Mouse (Mus musculus) intestine, embryonic 14.5 days (tissue): ENCODE measurements around the gene Tdo2. TPM values are rescaled to one million over a fixed set of nuclear protein-coding genes. Genes with fewer than 3 reads are reported as not detected.

Experiments used
- ATAC-seq: fragments of 200-750 bp; cut with Nextera tagmentation; replicated peaks from 2 replicates; pipeline ENCODE4 v1.8.0; 2017; ENCODE audit warnings: low read depth, moderate number of reproducible peaks, moderate TSS enrichment, moderate library complexity; ENCODE audit not compliant: low FRiP score, low TSS enrichment
- DNase-seq: peaks from one replicate; pipeline ENCODE4 v3.0.0-alpha.2; 2018; ENCODE audit warnings: low spot score
- H3K27ac ChIP-seq: fragments of 300-500 bp; sonication (generic); 2 replicates; pipeline ENCODE4 v1.5.1; 2014; ENCODE audit warnings: low read depth, mild to moderate bottlenecking, control low read depth
- H3K27me3 ChIP-seq: fragments of 300-500 bp; sonication (generic); replicated peaks from 2 replicates; pipeline ENCODE4 v1.6.1; 2014; ENCODE audit warnings: low read length, control low read depth; ENCODE audit not compliant: control insufficient read depth, insufficient read depth
- H3K36me3 ChIP-seq: fragments of 300-500 bp; sonication (generic); 2 replicates; pipeline ENCODE4 v1.6.1; 2014; ENCODE audit warnings: low read length, control low read depth; ENCODE audit not compliant: control insufficient read depth, insufficient read depth
- H3K4me1 ChIP-seq: fragments of 300-500 bp; sonication (generic); replicated peaks from 2 replicates; pipeline ENCODE4 v1.6.1; 2014; ENCODE audit warnings: low read length, control low read depth, mixed read lengths; ENCODE audit not compliant: control insufficient read depth, insufficient read depth
- H3K4me2 ChIP-seq: fragments of 300-500 bp; sonication (generic); 2 replicates; pipeline ENCODE4 v1.6.1; 2014; ENCODE audit warnings: low read length
- H3K4me3 ChIP-seq: fragments of 300-500 bp; sonication (generic); 2 replicates; pipeline ENCODE4 v1.5.1; 2014; ENCODE audit warnings: low read depth, low read length, control low read depth, mixed read lengths
- H3K9ac ChIP-seq: fragments of 300-500 bp; sonication (generic); 2 replicates; pipeline ENCODE4 v1.6.1; 2014; ENCODE audit warnings: mild to moderate bottlenecking, low read length
- H3K9me3 ChIP-seq: fragments of 300-500 bp; sonication (generic); 2 replicates; pipeline ENCODE4 v1.6.1; 2016; ENCODE audit warnings: low read length, control low read depth; ENCODE audit not compliant: control insufficient read depth
- WGBS: fragments of 180-500 bp; shearing (Covaris S2); extraction: QIAGEN DNeasy Blood & Tissue Kit; methylation state at CpG from one replicate; pipeline ENCODE4 v1.1.7; 2014; 5-methylcytosine and 5-hydroxymethylcytosine counted together
- polyA plus RNA-seq: library from polyadenylated mRNA; unstranded; fragments of >200 nt; fragmentation: Nextera tagmentation; extraction: Ambion mirVana; gene quantifications from 2 replicates; pipeline ENCODE4 v1.2.1, GENCODE M21; 2014

Gene Tdo2
- polyA plus RNA-seq, 1 experiment from 2014 or later: 3.1 TPM

DNA sequence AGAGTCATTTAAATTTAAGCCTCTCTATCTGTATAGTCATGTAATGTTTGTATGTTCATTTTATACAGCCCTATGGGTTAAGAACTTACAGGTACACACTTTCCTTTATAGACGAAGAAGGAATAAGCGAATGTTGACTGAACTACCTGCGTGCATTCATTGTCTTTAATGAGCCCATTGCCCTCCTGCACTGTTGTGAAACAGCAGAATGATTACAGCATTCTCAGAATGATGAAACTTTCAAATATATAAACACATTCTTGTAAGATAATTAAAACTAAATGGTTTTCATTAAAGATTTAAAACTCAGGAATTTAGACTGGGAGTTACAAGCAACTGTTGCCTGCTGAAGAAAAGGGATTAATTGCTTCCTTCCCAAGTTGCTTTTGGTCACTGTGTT lies 11.6 kb upstream of the Tdo2 start:
- 94% methylated on average over 3 of the region's 3 CpGs for WGBS
- H3K4me3 ChIP-seq: no peak overlapping the region
- no peak overlapping the region for H3K27ac ChIP-seq
- DNase-seq (no peak), ATAC-seq (no peak)
- no peaks in the 10 kb centered on the region for H3K36me3 ChIP-seq
- H3K4me1 ChIP-seq: no peaks in the 10 kb centered on the region
- H3K27me3 ChIP-seq: no peaks in the 10 kb centered on the region
- H3K9ac ChIP-seq: no peak overlapping the region
- no peaks in the 10 kb centered on the region for H3K9me3 ChIP-seq
- H3K4me2 ChIP-seq: no peak overlapping the region

DNA sequence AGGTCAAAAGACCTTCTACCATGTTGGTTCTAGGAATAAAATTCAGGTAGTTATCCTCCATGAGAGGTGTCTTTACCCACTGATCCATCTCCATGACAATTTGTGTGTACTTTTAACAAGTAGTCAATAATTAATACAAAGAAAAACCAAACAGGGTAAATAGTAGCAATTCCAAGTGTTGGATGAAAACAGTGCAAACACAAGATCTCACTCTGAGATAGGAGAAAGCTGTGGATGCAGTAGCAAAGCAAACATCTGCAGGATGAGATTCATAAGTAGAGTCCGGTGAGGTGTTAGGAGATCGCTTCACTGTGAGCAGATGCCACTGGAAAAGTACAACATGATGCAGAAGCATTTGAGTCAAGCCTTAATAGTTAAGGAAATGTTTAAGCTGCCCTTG lies 10.1 kb upstream of the Tdo2 start:
- 0 out of 2 replicates have a peak, but pooled peaks cover 3% of the 10 kb centered on the region for H3K4me1 ChIP-seq
- no peak overlapping the region for H3K27ac ChIP-seq
- no peaks in the 10 kb centered on the region for H3K9me3 ChIP-seq
- no peak for ATAC-seq
- DNase-seq: no peak
- H3K4me2 ChIP-seq: no peak overlapping the region
- no peak overlapping the region for H3K4me3 ChIP-seq
- WGBS: 79% methylated on average over 2 of the region's 2 CpGs
- no peaks in the 10 kb centered on the region for H3K27me3 ChIP-seq
- no peak overlapping the region for H3K9ac ChIP-seq
- no peaks in the 10 kb centered on the region for H3K36me3 ChIP-seq

DNA sequence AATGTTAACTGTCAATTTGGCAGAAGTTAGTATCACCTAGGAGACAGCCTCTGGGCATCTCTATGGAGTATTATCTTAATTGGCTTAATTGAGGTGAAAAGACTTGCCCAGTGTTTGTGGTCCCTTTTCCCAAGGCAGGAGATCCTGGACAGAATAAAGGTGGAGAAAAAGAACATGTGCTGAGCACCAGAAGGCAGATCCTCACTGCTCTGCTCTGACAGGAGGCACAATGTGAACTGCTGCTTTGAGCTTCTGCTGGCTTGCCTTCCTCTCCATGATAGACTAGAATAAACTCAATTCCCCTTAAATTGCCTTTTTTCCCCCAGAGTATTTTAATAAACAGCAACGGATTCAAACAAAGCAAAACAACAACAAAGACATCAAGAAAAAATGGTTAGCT lies 9.1 kb upstream of the Tdo2 start:
- Histone ChIP-seq H3K27ac (no peak overlapping the region), H3K27me3 (no peaks in the 10 kb centered on the region), H3K9ac (no peak overlapping the region), H3K9me3 (no peaks in the 10 kb centered on the region), H3K4me1 (0 out of 2 replicates have a peak, but pooled peaks cover 3% of the 10 kb centered on the region), H3K4me2 (no peak overlapping the region), H3K36me3 (no peaks in the 10 kb centered on the region), H3K4me3 (no peak overlapping the region)
- DNase-seq (no peak), ATAC-seq (no peak)
- WGBS: 61% methylated on average over 1 of the region's 1 CpGs

DNA sequence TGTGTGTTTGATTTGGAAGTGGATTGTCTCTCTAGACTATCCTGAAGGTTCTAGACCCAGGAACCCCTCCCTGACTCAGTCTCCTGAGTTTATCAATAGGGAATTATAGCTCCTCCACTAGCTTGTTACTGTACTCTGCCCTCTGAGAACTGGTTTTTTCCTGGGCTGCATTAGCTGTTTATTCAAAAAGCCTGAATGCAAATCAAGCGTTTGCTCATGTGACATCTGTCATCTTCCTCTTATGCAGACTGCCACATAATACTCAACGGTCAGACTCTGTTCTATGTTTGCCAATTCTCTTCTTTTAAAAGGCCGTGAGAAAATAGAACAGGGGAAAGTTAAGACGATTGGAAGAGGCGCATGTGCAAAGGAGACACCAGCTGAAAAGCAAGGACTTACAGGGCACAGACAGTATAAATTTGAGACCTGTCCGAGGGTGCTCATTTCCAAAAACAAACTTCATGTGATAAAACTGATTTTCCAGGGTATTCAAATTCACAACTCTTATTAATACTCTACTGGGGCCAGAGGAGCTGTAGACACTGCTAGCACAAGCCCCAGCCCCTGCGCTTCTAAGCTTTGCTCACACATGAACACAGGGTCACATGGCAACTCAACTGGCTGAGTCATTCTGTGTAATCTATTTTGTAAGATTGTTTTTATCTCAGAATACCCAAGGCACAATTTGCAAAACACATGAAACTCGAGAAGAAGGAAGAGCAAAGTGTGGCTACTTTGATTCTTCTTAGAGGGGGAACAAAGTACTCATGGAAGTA lies 7.3 kb upstream of the Tdo2 start:
- no peak overlapping the region for H3K27ac ChIP-seq
- 0 out of 2 replicates have a peak, but pooled peaks cover 3% of the 10 kb centered on the region for H3K4me1 ChIP-seq
- WGBS: 78% methylated on average over 8 of the region's 8 CpGs
- no peak for ATAC-seq
- H3K9me3 ChIP-seq: no peaks in the 10 kb centered on the region
- H3K4me3 ChIP-seq: no peak overlapping the region
- H3K27me3 ChIP-seq: no peaks in the 10 kb centered on the region
- DNase-seq: no peak
- no peaks in the 10 kb centered on the region for H3K36me3 ChIP-seq
- no peak overlapping the region for H3K9ac ChIP-seq
- H3K4me2 ChIP-seq: no peak overlapping the region

DNA sequence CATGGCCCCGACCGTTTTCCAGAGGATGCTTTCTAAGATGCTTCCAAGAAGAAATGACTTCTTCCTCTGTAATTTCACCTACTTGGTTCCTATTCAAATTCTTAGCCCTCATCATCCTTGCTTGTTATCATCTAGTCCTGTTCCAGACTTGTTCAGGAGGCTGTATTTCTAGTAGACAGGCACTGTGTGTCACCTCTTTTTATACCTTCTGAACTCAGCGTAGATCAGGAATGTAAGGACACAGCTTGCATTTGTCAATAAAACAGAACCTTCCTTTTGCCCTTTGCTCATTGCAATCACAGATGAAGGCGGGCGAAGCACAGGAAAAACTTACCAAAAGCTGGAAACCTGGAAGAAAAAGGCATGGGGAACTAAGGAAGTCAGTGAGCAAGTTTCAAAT lies 6.0 kb upstream of the Tdo2 start, which contains the start of gene Asic5:
Gene Asic5 (plus strand): TSS at position 301 of the 400 bp plus-strand sequence.
- no peak within 1 kb of the TSS for H3K27ac ChIP-seq
- no peak within 1 kb of the TSS for H3K9ac ChIP-seq
- DNase-seq (no peak), ATAC-seq (no peak)
- H3K36me3 ChIP-seq: no peaks in the 10 kb centered on the region
- H3K4me1 ChIP-seq: 0 out of 2 replicates have a peak, but pooled peaks cover 3% of the 10 kb centered on the region
- H3K9me3 ChIP-seq: no peaks in the 10 kb centered on the region
- no peak within 1 kb of the TSS for H3K4me3 ChIP-seq
- WGBS: 64% methylated on average over 5 of the region's 5 CpGs
- H3K4me2 ChIP-seq: no peak within 1 kb of the TSS
- no peaks in the 10 kb centered on the region for H3K27me3 ChIP-seq

DNA sequence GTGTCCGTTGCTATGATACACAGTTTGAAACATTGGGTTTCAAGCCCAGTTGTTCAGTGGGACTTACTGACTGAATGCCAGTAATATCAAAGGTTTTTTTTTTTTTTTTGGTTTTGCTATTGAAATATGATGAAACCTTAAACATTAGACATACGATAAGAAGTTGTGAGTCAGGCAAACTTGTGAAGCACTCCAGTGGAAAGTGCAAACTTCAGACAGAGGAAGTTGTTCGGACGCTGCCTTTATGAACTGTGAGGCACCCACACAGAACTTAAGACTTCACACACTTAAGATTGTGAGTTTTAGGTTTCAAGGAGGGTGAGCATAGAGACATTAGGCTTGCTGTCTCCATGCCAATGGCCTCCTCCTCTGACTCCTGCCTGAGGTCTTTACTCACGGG lies 5.6 kb upstream of the Tdo2 start:
- Histone ChIP-seq H3K9ac (no peak overlapping the region), H3K9me3 (no peaks in the 10 kb centered on the region), H3K27ac (no peak overlapping the region), H3K4me3 (no peak overlapping the region), H3K4me1 (0 out of 2 replicates have a peak, but pooled peaks cover 3% of the 10 kb centered on the region), H3K27me3 (no peaks in the 10 kb centered on the region), H3K4me2 (no peak overlapping the region), H3K36me3 (no peaks in the 10 kb centered on the region)
- 87% methylated on average over 5 of the region's 5 CpGs for WGBS
- DNase-seq (no peak), ATAC-seq (no peak)

DNA sequence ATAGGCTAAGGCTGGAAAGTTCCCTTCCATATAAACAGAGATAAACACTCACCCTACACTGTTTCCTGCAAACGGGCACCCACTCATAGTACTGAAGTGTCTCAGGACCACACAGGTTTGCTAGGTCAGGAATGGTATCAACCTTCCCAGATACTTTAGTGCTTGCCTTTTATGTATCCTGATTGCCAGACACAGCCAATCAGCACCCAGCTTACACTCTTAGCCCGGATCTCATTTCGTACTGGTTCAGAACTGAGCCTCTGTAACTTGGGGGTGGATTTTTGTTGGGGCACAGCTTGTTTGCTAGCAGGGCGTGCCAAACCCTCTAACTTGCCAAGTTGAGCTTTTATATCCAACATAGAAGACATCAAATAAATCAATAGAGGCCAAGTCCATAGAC lies 395 bp downstream of the Tdo2 start:
- Histone ChIP-seq H3K9ac (no peak overlapping the region), H3K4me1 (0 out of 2 replicates have a peak, but pooled peaks cover 4% of the 10 kb centered on the region), H3K36me3 (no peaks in the 10 kb centered on the region), H3K9me3 (no peaks in the 10 kb centered on the region), H3K27ac (no peak overlapping the region), H3K4me2 (no peak overlapping the region), H3K27me3 (no peaks in the 10 kb centered on the region), H3K4me3 (no peak overlapping the region)
- no peak for ATAC-seq
- no peak for DNase-seq
- 42% methylated on average over 4 of the region's 4 CpGs for WGBS

DNA sequence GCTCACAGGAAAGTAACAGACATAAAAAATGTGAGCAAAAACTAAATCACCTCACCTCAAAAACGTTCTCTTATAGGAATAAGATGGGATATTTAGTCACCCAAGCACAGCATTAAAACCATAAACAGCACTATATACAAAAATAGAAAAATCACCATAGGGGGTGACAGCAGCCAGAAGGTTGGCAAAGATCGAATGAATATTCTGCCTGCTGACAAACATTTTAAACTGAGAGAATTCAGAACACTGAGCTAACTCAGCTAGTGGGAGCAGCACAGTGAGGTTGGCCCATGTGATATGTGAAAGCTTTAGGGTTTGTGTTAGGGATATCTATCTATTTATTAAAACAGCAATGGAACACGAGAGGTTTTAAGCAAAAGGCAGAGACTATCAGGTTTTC lies 11.4 kb downstream of the Tdo2 start:
- H3K4me1 ChIP-seq: no peaks in the 10 kb centered on the region
- no peaks in the 10 kb centered on the region for H3K9me3 ChIP-seq
- no peak overlapping the region for H3K4me3 ChIP-seq
- DNase-seq (no peak), ATAC-seq (no peak)
- H3K9ac ChIP-seq: no peak overlapping the region
- WGBS: 68% methylated on average over 3 of the region's 3 CpGs
- H3K4me2 ChIP-seq: no peak overlapping the region
- no peak overlapping the region for H3K27ac ChIP-seq
- no peaks in the 10 kb centered on the region for H3K36me3 ChIP-seq
- no peaks in the 10 kb centered on the region for H3K27me3 ChIP-seq

DNA sequence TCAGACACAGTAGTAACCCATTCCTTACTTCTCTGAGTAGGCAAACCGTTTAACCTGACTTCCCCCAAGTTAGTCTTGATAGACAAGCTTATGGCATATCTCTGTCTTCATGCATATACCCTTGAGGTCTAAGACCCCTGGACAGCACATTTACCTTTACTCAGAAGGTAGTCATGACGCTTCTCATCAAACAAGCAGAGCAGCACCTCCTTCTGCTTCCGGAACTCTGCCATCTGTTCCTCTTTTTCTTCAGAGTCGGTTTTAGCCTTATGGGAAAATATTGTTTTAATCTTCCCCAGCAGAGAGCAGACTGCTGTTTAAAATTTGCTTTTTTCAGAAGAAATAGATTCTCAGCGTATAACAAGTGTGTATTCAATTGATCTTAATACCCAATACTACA lies 12.2 kb downstream of the Tdo2 start:
- no peak overlapping the region for H3K27ac ChIP-seq
- no peak for ATAC-seq

More for the DNA sequence above, 12.2 kb downstream of the Tdo2 start:
- 80% methylated on average over 5 of the region's 5 CpGs for WGBS
- no peak overlapping the region for H3K4me2 ChIP-seq
- H3K4me3 ChIP-seq: no peak overlapping the region
- no peaks in the 10 kb centered on the region for H3K4me1 ChIP-seq
- no peaks in the 10 kb centered on the region for H3K9me3 ChIP-seq
- no peak for DNase-seq
- H3K36me3 ChIP-seq: no peaks in the 10 kb centered on the region
- H3K9ac ChIP-seq: no peak overlapping the region
- no peaks in the 10 kb centered on the region for H3K27me3 ChIP-seq
